Mouse (Mus musculus) hindbrain, embryonic 14.5 days (tissue): ENCODE data around the gene Iqch. TPM values are rescaled to one million over a fixed set of nuclear protein-coding genes. Genes with fewer than 3 reads are reported as not detected.
A peak's percentile ranks its signal among the peaks of the same experiment; 100 is the strongest.
"Not testable (repeated sequence)": the region's sequence is repeated elsewhere in the genome, so short reads cannot be mapped to it uniquely, and the experiment has no call there.

Experiments
- ATAC-seq: fragments of 200-750 bp; cut with Nextera tagmentation; 2 replicates; pipeline ENCODE4 v1.8.0; 2017; ENCODE audit warnings: moderate number of reproducible peaks, mild to moderate bottlenecking, moderate TSS enrichment, moderate library complexity; ENCODE audit not compliant: low FRiP score
- DNase-seq: peaks from one replicate; pipeline ENCODE4 v3.0.0-alpha.2; 2015; ENCODE audit warnings: low spot score
- H3K27ac ChIP-seq: fragments of 300-500 bp; sonication (generic); 2 replicates; pipeline ENCODE4 v1.5.1; 2014; ENCODE audit warnings: mild to moderate bottlenecking, moderate library complexity
- H3K27me3 ChIP-seq: fragments of 300-500 bp; sonication (generic); 2 replicates; pipeline ENCODE4 v1.6.1; 2014; ENCODE audit warnings: mild to moderate bottlenecking, low read length, mixed read lengths; ENCODE audit not compliant: control insufficient read depth, insufficient read depth
- H3K36me3 ChIP-seq: fragments of 300-500 bp; sonication (generic); replicated peaks from 2 replicates; pipeline ENCODE4 v1.6.1; 2014; ENCODE audit not compliant: control insufficient read depth, insufficient read depth
- H3K4me1 ChIP-seq: fragments of 300-500 bp; sonication (generic); replicated peaks from 2 replicates; pipeline ENCODE4 v1.6.1; 2014; ENCODE audit warnings: antibody characterized with exemption, low read length, mixed read lengths; ENCODE audit not compliant: control insufficient read depth, insufficient read depth
- H3K4me2 ChIP-seq: fragments of 300-500 bp; sonication (generic); replicated peaks from 2 replicates; pipeline ENCODE4 v1.6.1; 2014; ENCODE audit warnings: mild to moderate bottlenecking, moderate library complexity
- H3K4me3 ChIP-seq: fragments of 300-500 bp; sonication (generic); replicated peaks from 2 replicates; pipeline ENCODE4 v1.5.1; 2014; ENCODE audit warnings: mild to moderate bottlenecking, low read length
- H3K9ac ChIP-seq: fragments of 300-500 bp; sonication (generic); 2 replicates; pipeline ENCODE4 v1.6.1; 2014
- H3K9me3 ChIP-seq: fragments of 300-500 bp; sonication (generic); 2 replicates; pipeline ENCODE4 v1.6.1; 2016; ENCODE audit warnings: low read length; ENCODE audit not compliant: control insufficient read depth
- WGBS: fragments of 180-500 bp; shearing (Covaris S2); extraction: QIAGEN DNeasy Blood & Tissue Kit; methylation state at CpG from one replicate; pipeline ENCODE4 v1.1.7; 2014; 5-methylcytosine and 5-hydroxymethylcytosine counted together
- polyA plus RNA-seq: library from polyadenylated mRNA; unstranded; fragments of >200 nt; fragmentation: Nextera tagmentation; extraction: Ambion mirVana; gene quantifications from 2 replicates; pipeline ENCODE4 v1.2.1, GENCODE M21; 2014

Iqch gene
- polyA plus RNA-seq, 1 experiment from 2014 or later = 0.37 TPM

DNA sequence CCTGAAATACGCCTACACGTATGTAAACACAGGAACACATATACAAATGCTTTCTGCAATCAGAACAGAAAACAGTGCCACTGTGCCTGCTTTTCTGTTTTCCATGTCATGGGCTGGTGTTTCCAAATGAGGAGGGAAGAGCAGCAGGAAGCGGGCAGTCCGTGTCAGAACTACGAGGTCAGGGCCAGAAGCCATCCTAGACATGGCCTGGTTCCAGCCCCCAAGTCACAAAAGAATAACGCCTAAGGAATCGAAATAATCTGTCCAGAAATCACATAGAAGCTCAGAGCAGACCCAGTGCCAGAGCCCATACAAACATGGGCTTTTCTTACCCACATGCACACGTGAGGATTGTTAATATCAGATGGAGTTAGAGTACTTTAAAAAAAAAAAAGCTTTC, 45.4 kb downstream of the Iqch start:
- H3K9ac ChIP-seq = no peak overlapping the region
- no peak overlapping the region for H3K4me3 ChIP-seq
- no peak for DNase-seq
- ATAC-seq = no peak
- WGBS = 77% methylated on average over 8 of the region's 8 CpGs
- no peaks in the 10 kb centered on the region for H3K36me3 ChIP-seq
- H3K4me1 ChIP-seq = peaks cover 5% of the 10 kb centered on the region; the same call in 1 of the 2 replicates
- no peaks in the 10 kb centered on the region for H3K27me3 ChIP-seq
- H3K4me2 ChIP-seq = no peak overlapping the region
- H3K9me3 ChIP-seq = no peaks in the 10 kb centered on the region
- no peak overlapping the region for H3K27ac ChIP-seq

DNA sequence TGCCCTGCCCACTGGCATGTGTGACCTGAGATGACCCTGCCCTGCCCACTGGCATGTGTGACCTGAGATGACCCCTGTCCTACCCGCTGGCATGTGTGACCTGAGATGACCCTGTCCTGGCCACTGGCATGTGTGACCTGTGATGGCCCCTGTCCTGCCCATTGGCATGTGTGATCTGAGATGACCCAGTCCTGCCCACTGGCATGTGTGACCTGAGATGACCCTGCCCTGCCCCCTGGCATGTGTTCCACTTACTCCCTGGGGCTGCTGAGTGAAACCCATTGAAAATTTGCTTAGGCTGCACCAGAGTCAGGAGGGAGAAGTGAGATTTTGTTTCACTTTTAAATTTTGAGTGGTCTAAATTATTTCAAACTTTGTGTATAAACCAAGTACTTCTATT, 46.0 kb downstream of the Iqch start:
- Histone ChIP-seq H3K27ac (no peak overlapping the region), H3K36me3 (no peaks in the 10 kb centered on the region), H3K4me3 (no peak overlapping the region), H3K4me2 (no peak overlapping the region), H3K9ac (no peak overlapping the region), H3K27me3 (no peaks in the 10 kb centered on the region), H3K9me3 (no peaks in the 10 kb centered on the region), H3K4me1 (no peaks in the 10 kb centered on the region)
- ATAC-seq (no peak), DNase-seq (no peak)
- 85% methylated on average over 1 of the region's 1 CpGs for WGBS

DNA sequence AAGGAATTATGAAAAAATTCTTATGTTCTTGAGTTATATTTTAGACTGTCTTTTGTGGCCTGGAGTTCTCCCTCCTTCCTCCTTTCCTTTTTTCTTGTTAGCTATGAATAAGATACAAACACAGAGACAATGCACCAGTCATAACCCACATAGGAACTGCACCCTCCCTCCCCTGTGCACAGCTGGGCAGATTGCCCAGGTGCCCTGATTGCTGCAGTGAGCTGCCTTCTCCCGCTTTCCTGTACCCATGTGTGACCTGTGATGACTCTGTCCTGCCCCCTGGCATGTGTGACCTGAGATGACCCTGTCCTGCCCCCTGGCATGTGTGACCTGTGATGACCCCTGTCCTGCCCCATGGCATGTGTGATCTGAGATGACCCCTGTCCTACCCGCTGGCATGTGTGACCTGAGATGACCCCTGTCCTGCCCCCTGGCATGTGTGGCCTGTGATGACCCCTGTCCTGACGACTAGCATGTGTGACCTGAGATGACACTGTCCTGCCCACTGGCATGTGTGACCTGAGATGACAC, 46.8 kb downstream of the Iqch start:
- no peaks in the 10 kb centered on the region for H3K9me3 ChIP-seq
- H3K4me1 ChIP-seq = no peaks in the 10 kb centered on the region
- H3K4me3 ChIP-seq = no peak overlapping the region
- H3K36me3 ChIP-seq = no peaks in the 10 kb centered on the region
- 80% methylated on average over 3 of the region's 3 CpGs for WGBS
- no peak overlapping the region for H3K4me2 ChIP-seq
- ATAC-seq = no peak
- DNase-seq = no peak
- no peaks in the 10 kb centered on the region for H3K27me3 ChIP-seq
- H3K9ac ChIP-seq = no peak overlapping the region
- H3K27ac ChIP-seq = no peak overlapping the region

DNA sequence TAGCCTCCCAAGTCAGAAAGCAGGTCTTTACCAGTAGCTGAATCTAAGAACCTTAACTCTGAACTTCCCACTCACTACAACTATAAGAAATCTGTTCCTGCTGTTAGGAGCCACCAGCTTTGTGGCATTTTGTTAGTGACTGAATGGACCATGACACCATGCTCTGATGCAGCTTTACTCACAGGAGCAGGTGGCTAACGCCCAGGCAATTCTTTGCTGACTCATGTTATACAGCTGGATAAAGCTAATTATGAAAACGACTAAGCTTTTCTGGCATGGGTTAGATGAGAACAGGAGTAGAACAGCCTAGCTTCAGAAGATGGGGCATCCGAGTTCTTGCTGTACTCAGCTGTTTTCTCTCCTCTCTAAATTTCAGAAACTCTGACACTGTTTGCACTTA, 48.7 kb downstream of the Iqch start:
- Histone ChIP-seq H3K9me3 (no peaks in the 10 kb centered on the region), H3K27ac (no peak overlapping the region), H3K4me1 (no peaks in the 10 kb centered on the region), H3K27me3 (no peaks in the 10 kb centered on the region), H3K36me3 (no peaks in the 10 kb centered on the region), H3K4me3 (no peak overlapping the region), H3K9ac (no peak overlapping the region), H3K4me2 (no peak overlapping the region)
- ATAC-seq = no peak
- WGBS = 78% methylated on average over 3 of the region's 3 CpGs
- no peak for DNase-seq

DNA sequence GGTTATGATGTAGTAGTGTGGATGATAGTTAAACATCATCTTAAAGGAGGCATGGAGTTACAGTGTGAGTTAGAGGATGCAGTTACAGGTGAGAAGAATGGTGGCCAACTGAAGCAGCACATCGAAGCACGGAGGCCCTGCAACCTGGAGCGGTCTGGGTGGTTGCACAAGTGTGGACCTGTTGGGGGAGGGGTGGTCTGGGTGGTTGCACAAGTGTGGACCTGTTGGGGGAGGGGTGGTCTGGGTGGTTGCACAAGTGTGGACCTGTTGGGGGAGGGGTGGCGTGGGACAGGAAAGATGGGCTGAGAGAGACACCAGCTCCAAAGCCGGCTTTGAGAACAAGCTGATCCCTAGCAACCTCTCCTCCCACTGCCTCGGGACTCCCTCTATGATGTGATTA, 51.6 kb downstream of the Iqch start:
- WGBS = 88% methylated on average over 6 of the region's 6 CpGs
- not testable (repeated sequence) for H3K9ac ChIP-seq, H3K27ac ChIP-seq, ATAC-seq, H3K27me3 ChIP-seq, H3K36me3 ChIP-seq, H3K4me3 ChIP-seq, H3K4me2 ChIP-seq, H3K9me3 ChIP-seq, DNase-seq, H3K4me1 ChIP-seq

DNA sequence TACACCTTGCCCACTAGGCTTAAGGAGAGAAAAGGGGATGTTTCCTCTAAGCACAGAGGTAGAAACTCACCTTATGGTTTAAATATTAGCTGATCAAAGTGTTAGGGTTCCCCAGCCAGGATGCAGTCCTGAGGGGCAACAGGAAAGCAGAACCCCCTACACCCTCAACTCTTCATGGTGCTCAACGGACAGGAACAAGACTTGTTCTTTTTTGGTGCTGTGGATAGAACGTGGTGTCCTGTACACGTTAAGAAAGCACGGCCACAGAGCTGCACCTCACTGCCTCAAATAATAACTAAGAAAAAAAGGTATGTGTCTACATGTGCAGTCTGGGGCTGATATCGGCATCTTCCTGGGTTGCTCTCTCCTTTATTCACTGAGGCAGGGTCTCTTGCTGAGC, 53.3 kb downstream of the Iqch start:
- no peaks in the 10 kb centered on the region for H3K27me3 ChIP-seq
- 91% methylated on average over 5 of the region's 5 CpGs for WGBS

DNA sequence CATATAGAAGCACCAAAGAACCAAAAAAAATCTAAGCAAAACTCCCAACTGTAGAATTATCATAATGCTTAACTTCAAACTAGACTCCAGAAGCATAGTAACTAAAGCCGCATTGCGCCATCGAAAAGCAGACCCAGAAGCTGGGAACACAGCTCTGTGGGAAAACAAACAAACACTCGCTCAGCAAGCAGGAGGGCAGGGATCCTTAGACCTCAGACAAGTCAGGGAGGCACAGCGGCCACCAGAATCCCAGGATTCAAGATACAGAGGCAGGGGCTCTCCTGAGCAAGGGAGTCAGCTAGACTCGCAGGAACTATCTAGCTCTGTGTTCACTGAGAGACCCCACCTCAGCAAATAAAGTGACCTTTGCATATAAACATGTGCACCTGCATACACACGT, 60.4 kb downstream of the Iqch start:
- H3K4me3 ChIP-seq = no peak overlapping the region
- no peaks in the 10 kb centered on the region for H3K4me1 ChIP-seq
- H3K27ac ChIP-seq = no peak overlapping the region
- ATAC-seq = no peak
- no peak overlapping the region for H3K4me2 ChIP-seq
- no peaks in the 10 kb centered on the region for H3K36me3 ChIP-seq
- WGBS = 56% methylated on average over 7 of the region's 7 CpGs
- no peaks in the 10 kb centered on the region for H3K27me3 ChIP-seq
- no peak for DNase-seq
- H3K9me3 ChIP-seq = no peaks in the 10 kb centered on the region
- no peak overlapping the region for H3K9ac ChIP-seq

More for the DNA sequence above, 53.3 kb downstream of the Iqch start:
- H3K27ac ChIP-seq = no peak overlapping the region
- no peak overlapping the region for H3K9ac ChIP-seq
- no peak overlapping the region for H3K4me2 ChIP-seq
- ATAC-seq (no peak), DNase-seq (no peak)
- no peaks in the 10 kb centered on the region for H3K9me3 ChIP-seq
- H3K4me3 ChIP-seq = no peak overlapping the region
- no peaks in the 10 kb centered on the region for H3K36me3 ChIP-seq
- H3K4me1 ChIP-seq = no peaks in the 10 kb centered on the region

DNA sequence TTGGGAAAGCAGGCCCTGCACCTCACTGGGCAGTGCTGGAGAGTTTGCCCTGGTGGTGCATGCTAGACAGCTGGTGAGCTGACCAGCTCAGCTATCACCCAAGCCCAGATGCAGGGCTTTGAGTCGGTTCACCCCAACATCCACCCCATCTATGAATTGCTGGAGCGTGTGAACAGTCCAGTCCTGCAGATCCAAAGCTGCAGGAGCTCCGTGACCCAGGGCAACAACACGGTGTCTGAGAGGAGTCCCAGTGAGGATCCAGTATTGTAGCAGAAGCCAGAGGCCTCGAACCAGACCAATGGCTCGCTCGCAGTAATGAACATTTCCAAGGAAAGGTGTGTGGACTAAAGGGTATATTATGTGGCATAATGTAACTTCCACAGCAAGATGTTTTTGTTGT, 61.0 kb downstream of the Iqch start:
- H3K4me2 ChIP-seq = no peak overlapping the region
- no peak overlapping the region for H3K9ac ChIP-seq
- H3K9me3 ChIP-seq = no peaks in the 10 kb centered on the region
- no peak for ATAC-seq
- H3K4me1 ChIP-seq = no peaks in the 10 kb centered on the region
- no peak for DNase-seq
- H3K27me3 ChIP-seq = no peaks in the 10 kb centered on the region
- H3K27ac ChIP-seq = no peak overlapping the region
- 74% methylated on average over 7 of the region's 7 CpGs for WGBS
- no peak overlapping the region for H3K4me3 ChIP-seq
- no peaks in the 10 kb centered on the region for H3K36me3 ChIP-seq

DNA sequence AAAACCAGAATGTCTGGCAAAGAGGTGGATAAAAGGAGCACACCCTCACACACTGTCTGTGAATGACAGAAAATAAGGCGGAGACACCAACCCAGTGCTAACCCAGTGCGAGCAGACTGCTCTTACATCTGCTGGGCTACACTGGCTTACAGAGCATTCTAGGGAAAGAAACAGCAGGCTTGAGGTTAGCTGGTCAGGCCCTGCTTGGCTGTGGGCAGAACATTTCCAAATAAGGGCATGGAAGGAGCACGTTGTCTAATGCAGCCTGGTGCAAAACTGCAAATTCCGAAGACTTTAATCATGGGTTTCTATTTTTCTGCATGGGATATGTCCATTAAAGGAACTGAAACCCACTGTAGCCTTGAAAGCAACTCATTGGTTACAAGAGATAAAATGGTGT, 64.8 kb downstream of the Iqch start:
- H3K27me3 ChIP-seq = no peaks in the 10 kb centered on the region
- H3K36me3 ChIP-seq = no peaks in the 10 kb centered on the region
- 88% methylated on average over 4 of the region's 4 CpGs for WGBS
- H3K4me2 ChIP-seq = no peak overlapping the region
- no peaks in the 10 kb centered on the region for H3K9me3 ChIP-seq
- DNase-seq (no peak), ATAC-seq (no peak)
- H3K4me1 ChIP-seq = peaks cover 17% of the 10 kb centered on the region
- H3K4me3 ChIP-seq = no peak overlapping the region
- H3K27ac ChIP-seq = no peak overlapping the region
- no peak overlapping the region for H3K9ac ChIP-seq

DNA sequence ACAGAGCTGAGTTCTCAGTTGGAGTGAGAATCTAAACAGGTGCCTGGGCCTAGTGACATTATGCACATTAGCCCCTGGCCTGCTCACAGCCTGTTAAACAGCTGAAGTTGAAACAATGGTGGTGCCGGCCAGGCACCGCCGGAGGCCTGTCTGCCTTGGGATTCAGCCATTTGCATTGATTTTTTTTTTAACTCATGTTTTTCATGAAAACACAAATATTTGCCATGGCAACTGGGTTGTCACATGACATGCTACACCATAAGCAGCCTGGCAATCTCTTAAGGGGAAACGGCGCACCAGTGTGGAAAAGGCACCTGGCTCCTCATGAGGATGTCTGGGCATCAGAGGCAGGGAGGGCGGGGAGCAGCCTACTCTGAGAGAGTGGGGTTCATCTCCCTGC, 67.3 kb downstream of the Iqch start:
- Histone ChIP-seq H3K36me3 (no peaks in the 10 kb centered on the region), H3K4me3 (no peak overlapping the region), H3K27ac (peak overlapping the region; percentile 21), H3K4me2 (no peak overlapping the region), H3K4me1 (peaks cover 17% of the 10 kb centered on the region), H3K9me3 (no peaks in the 10 kb centered on the region), H3K27me3 (no peaks in the 10 kb centered on the region), H3K9ac (peak overlapping the region; percentile 0; the same call in 1 of the 2 replicates)
- 9% methylated on average over 6 of the region's 6 CpGs for WGBS
- peak; percentile 72 for DNase-seq
- 0 out of 2 replicates have a peak, but pooled peaks have one; percentile 53 for ATAC-seq
